Mouse (Mus musculus) liver, embryonic 12.5 days (tissue): ENCODE results near the gene Pum2. TPM values are rescaled to one million over a fixed set of nuclear protein-coding genes. Genes with fewer than 3 reads are reported as not detected.
"Not testable (repeated sequence)": the region's sequence is repeated elsewhere in the genome, so short reads cannot be mapped to it uniquely, and the experiment has no call there.

Experiments used
- ATAC-seq: fragments of 200-750 bp; cut with Nextera tagmentation; 2 replicates; pipeline ENCODE4 v1.8.0; 2017; ENCODE audit warnings: moderate number of reproducible peaks, mild to moderate bottlenecking, moderate library complexity
- H3K27ac ChIP-seq: fragments of 300-500 bp; sonication (generic); 2 replicates; pipeline ENCODE4 v1.5.1; 2016; ENCODE audit warnings: mild to moderate bottlenecking
- H3K27me3 ChIP-seq: fragments of 300-500 bp; sonication (generic); replicated peaks from 2 replicates; pipeline ENCODE4 v1.6.1; 2016; ENCODE audit warnings: mild to moderate bottlenecking, moderate library complexity
- H3K36me3 ChIP-seq: fragments of 300-500 bp; sonication (generic); 2 replicates; pipeline ENCODE4 v1.6.1; 2016; ENCODE audit warnings: mild to moderate bottlenecking, moderate library complexity
- H3K4me1 ChIP-seq: fragments of 300-500 bp; sonication (generic); 2 replicates; pipeline ENCODE4 v1.6.1; 2016
- H3K4me2 ChIP-seq: fragments of 300-500 bp; sonication (generic); 2 replicates; pipeline ENCODE4 v1.6.1; 2016; ENCODE audit warnings: mild to moderate bottlenecking, moderate library complexity
- H3K4me3 ChIP-seq: fragments of 300-500 bp; sonication (generic); 2 replicates; pipeline ENCODE4 v1.5.1; 2016; ENCODE audit warnings: mild to moderate bottlenecking, moderate library complexity
- H3K9ac ChIP-seq: fragments of 300-500 bp; sonication (generic); 2 replicates; pipeline ENCODE4 v1.6.1; 2016; ENCODE audit warnings: mild to moderate bottlenecking, moderate library complexity
- H3K9me3 ChIP-seq: fragments of 300-500 bp; sonication (generic); replicated peaks from 2 replicates; pipeline ENCODE4 v1.6.1; 2016; ENCODE audit warnings: mild to moderate bottlenecking, moderate library complexity
- WGBS: fragments of 180-500 bp; shearing (Covaris S2); methylation state at CpG from one replicate; pipeline ENCODE4 v1.1.7; 2016; ENCODE audit not compliant: insufficient replicate concordance; 5-methylcytosine and 5-hydroxymethylcytosine counted together
- polyA plus RNA-seq: library from polyadenylated mRNA; unstranded; fragments of >200 nt; fragmentation: Nextera tagmentation; extraction: Ambion mirVana; gene quantifications from 2 replicates; pipeline ENCODE4 v1.2.1, GENCODE M21; 2016

The Pum2 gene
- 26.5 and 26.7 TPM in 2 replicates for polyA plus RNA-seq

- under 1% methylated on average over 32 of the region's 41 CpGs for WGBS
- peak within 1 kb of the TSS; percentile 100 for H3K9ac ChIP-seq
- H3K27ac ChIP-seq, result peak within 1 kb of the TSS; percentile 94
- H3K36me3 ChIP-seq, result no peaks in the 10 kb centered on the region
- ATAC-seq, result peak; percentile 95
- no peaks in the 10 kb centered on the region for H3K27me3 ChIP-seq
- H3K4me2 ChIP-seq, result peak within 1 kb of the TSS; percentile 87
- H3K4me1 ChIP-seq, result peaks cover 35% of the 10 kb centered on the region
- H3K9me3 ChIP-seq, result no peaks in the 10 kb centered on the region
- H3K4me3 ChIP-seq, result peak within 1 kb of the TSS; percentile 98
These were observed at the start of gene Pum2 for GRCm38 (mm10) chr12:8673974-8674306. Pum2 (plus strand) TSS chr12:8674134.

DNA sequence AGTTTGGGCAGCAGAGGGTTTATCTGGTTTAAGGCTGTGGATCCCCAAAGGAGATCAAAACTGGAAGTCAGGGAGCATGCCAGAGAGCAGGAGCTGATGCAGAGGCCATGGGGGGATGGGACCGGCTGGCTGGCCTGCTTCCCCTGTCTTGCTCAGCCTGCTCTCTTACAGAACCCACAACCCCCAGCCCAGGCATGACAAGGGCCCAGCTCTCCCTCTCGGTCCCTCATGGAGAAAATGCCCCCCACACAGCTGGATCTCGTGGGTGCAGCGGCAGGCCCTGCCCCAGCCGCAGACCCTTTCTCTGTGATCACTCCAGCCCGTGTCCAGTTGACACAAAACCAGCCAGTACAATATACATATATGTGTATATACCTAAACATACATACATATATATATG lies 44.4 kb upstream of the Pum2 start:
- Histone ChIP-seq H3K27me3 (no peaks in the 10 kb centered on the region), H3K4me1 (no peaks in the 10 kb centered on the region), H3K9ac (no peak overlapping the region), H3K27ac (no peak overlapping the region), H3K9me3 (no peaks in the 10 kb centered on the region), H3K4me3 (no peak overlapping the region), H3K4me2 (no peak overlapping the region), H3K36me3 (no peaks in the 10 kb centered on the region)
- 97% methylated on average over 6 of the region's 6 CpGs for WGBS
- ATAC-seq, result no peak

DNA sequence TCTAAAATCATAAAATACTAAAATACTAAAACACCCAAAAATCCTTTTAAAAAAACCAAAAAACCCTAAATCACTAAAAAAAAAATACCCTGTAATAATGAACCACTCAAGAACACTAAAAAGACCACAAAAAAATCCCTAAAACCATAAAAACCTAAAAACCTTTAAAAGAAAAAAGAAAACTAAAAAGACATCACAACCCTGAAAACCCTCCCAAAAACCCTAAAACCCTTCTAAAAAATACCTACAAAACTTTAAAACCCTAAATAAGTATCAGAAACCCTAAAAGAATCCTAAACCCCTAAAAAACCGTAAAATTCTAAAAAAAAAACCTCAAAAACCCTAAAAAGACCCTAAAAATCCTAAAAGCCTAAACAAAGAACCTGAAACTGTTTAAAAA lies 42.2 kb upstream of the Pum2 start:
- no peak for ATAC-seq
- Histone ChIP-seq H3K9ac (no peak overlapping the region), H3K36me3 (no peaks in the 10 kb centered on the region), H3K27me3 (no peaks in the 10 kb centered on the region), H3K4me3 (no peak overlapping the region), H3K4me2 (no peak overlapping the region), H3K27ac (no peak overlapping the region), H3K4me1 (no peaks in the 10 kb centered on the region), H3K9me3 (no peaks in the 10 kb centered on the region)
- 87% methylated on average over 1 of the region's 1 CpGs for WGBS

DNA sequence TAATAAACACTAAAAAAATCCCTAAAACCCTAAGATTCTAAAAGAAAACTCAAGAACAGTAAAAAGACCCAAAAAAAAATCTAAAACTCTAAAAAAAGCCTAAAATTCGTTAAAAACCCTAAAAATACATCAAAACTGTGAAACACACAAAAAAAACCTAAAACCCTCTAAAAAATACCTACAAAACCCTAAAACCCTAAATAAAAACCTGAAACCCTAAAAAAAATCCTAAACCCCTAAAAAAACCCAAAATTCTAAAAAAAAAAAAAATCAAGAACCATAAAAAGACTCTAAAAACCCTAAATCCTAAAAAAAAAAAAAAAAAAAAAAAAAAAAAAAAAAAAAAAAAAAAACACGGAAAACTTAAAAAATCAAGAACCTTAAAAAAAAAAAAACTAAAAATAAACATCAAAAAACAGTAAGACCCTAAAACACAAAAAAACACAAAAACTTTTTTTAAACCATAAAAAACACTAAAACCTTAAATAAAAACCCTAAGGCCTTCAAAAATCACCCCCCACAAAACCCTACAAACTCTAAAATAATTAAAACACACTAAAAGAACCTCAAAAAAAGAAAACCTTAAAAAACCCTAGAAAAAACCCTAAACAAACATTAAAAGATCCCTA lies 41.1 kb upstream of the Pum2 start:
- Histone ChIP-seq H3K4me1 (no peaks in the 10 kb centered on the region), H3K36me3 (peaks cover 3% of the 10 kb centered on the region; the same call in 1 of the 2 replicates), H3K4me2 (no peak overlapping the region), H3K27ac (no peak overlapping the region), H3K9me3 (no peaks in the 10 kb centered on the region), H3K9ac (no peak overlapping the region), H3K4me3 (no peak overlapping the region), H3K27me3 (no peaks in the 10 kb centered on the region)
- 81% methylated on average over 2 of the region's 2 CpGs for WGBS
- no peak for ATAC-seq

DNA sequence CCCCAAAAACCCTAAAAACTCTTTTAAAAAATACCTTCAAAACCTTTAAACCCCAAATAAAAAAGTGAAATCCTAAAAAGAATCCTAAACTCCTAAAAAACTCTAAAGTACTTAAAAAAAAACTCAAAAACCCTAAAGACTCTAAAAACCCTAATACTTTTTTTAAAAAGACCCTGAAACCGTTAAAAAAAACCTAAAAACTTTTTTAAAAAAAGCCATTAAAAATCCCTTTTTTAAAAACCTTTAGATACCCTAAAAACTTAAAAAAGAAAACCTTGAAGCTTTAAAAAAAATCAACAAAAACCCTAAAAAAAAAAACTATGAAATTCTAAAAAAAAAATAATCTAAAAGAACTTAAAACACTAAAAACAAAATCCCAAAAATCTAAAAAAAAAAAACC lies 39.6 kb upstream of the Pum2 start:
- H3K4me3 ChIP-seq, result no peak overlapping the region
- no peak overlapping the region for H3K4me2 ChIP-seq
- H3K36me3 ChIP-seq, result peaks cover 3% of the 10 kb centered on the region; the same call in 1 of the 2 replicates
- H3K27ac ChIP-seq, result no peak overlapping the region
- H3K9ac ChIP-seq, result no peak overlapping the region
- WGBS, result 89% methylated on average over 1 of the region's 1 CpGs
- no peaks in the 10 kb centered on the region for H3K9me3 ChIP-seq
- H3K4me1 ChIP-seq, result peaks cover 5% of the 10 kb centered on the region
- H3K27me3 ChIP-seq, result no peaks in the 10 kb centered on the region
- ATAC-seq, result no peak

DNA sequence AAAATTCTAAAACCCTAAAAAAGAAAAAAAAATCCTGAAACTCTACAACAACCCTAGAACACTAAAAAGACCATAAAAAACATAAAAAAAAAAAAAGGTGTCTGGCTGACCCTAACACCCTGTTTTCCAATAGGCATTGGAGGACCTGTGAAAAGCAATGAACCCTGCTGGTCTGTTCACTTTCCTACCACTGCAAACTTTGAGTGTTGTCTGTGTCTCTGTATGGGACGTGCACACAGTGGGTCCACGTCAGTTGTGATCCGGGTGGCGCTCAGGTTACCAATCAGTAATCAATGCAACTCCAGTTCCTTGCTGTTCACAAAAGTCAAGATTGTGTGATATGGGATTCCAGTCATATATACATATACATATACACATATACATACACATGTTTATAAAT lies 38.4 kb upstream of the Pum2 start:
- H3K9ac ChIP-seq, result no peak overlapping the region
- H3K27me3 ChIP-seq, result no peaks in the 10 kb centered on the region
- no peak for ATAC-seq
- no peak overlapping the region for H3K4me3 ChIP-seq
- H3K4me1 ChIP-seq, result peaks cover 11% of the 10 kb centered on the region
- WGBS, result 95% methylated on average over 4 of the region's 4 CpGs
- H3K27ac ChIP-seq, result no peak overlapping the region
- H3K9me3 ChIP-seq, result no peaks in the 10 kb centered on the region
- peaks cover 3% of the 10 kb centered on the region; the same call in 1 of the 2 replicates for H3K36me3 ChIP-seq
- no peak overlapping the region for H3K4me2 ChIP-seq

DNA sequence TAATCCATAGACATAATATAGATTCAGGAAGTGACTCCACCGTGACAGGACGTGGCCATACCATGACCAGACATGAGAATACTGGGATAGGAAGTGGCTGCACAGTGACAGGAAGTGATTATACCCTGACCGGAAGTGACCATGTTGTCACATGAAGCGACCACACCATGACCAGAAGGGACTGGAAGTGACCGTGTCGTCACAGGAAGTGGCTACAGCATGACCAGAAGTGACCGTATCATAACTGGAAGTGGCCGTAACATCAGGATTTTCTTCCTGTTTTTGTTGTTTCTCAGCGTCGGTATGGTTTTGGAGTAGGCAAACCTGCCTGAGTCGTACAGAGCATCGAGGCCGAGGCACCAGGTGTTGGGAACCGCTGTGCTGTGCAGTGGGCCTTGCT lies 37.0 kb upstream of the Pum2 start:
- no peak overlapping the region for H3K4me2 ChIP-seq
- WGBS, result 72% methylated on average over 14 of the region's 14 CpGs

DNA sequence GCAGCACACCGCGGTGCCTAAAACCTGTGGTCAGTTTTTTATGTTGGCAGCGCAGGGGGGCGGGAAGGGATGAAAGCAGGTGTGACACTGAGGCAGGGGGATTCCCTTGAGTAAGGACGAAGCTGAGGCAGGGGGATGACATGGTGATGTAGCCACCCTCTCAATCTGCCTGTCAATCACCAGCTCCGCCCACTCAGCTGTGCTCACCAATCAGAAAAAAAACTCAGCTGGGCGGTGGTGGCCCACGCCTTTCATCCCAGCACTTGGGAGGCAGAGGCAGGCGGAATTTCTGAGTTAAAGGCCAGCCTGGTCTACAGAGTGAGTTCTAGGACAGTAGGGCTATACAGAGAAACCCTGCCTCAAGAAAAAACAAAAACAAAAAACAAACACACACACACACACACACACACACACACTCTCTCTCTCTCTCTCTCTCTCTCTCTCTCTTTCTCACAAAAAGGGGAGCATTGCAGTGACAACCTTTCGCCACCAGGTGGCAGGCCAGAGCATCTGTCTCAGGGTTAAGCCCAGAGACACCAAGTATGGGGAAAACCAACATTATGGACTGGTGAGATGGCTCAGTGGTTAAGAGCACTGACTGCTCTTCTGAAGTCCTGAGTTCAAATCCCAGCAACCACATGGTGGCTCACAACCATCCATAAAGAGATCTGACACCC lies 35.4 kb upstream of the Pum2 start:
- not testable (repeated sequence) for H3K27me3 ChIP-seq, H3K9ac ChIP-seq, H3K36me3 ChIP-seq, H3K9me3 ChIP-seq
- H3K27ac ChIP-seq, result 0 out of 2 replicates have a peak overlapping the region, but pooled peaks have one; percentile 10
- H3K4me2 ChIP-seq, result peak overlapping the region; percentile 39
- peaks cover 13% of the 10 kb centered on the region for H3K4me1 ChIP-seq
- ATAC-seq, result peak; percentile 26
- H3K4me3 ChIP-seq, result peak overlapping the region; percentile 7; the same call in 1 of the 2 replicates
- WGBS, result 62% methylated on average over 10 of the region's 10 CpGs

More for the DNA sequence above, 37.0 kb upstream of the Pum2 start:
- H3K27me3 ChIP-seq, result no peaks in the 10 kb centered on the region
- H3K4me1 ChIP-seq, result peaks cover 13% of the 10 kb centered on the region
- ATAC-seq, result no peak
- peaks cover 3% of the 10 kb centered on the region; the same call in 1 of the 2 replicates for H3K36me3 ChIP-seq
- H3K4me3 ChIP-seq, result no peak overlapping the region
- H3K9ac ChIP-seq, result no peak overlapping the region
- H3K27ac ChIP-seq, result no peak overlapping the region
- no peaks in the 10 kb centered on the region for H3K9me3 ChIP-seq

GRCm38 (mm10) chr12:8640186-8640585 lies 33.7 kb upstream of the Pum2 start:
- 5% methylated on average over 2 of the region's 2 CpGs for WGBS
- peak overlapping the region; percentile 61 for H3K9ac ChIP-seq

DNA sequence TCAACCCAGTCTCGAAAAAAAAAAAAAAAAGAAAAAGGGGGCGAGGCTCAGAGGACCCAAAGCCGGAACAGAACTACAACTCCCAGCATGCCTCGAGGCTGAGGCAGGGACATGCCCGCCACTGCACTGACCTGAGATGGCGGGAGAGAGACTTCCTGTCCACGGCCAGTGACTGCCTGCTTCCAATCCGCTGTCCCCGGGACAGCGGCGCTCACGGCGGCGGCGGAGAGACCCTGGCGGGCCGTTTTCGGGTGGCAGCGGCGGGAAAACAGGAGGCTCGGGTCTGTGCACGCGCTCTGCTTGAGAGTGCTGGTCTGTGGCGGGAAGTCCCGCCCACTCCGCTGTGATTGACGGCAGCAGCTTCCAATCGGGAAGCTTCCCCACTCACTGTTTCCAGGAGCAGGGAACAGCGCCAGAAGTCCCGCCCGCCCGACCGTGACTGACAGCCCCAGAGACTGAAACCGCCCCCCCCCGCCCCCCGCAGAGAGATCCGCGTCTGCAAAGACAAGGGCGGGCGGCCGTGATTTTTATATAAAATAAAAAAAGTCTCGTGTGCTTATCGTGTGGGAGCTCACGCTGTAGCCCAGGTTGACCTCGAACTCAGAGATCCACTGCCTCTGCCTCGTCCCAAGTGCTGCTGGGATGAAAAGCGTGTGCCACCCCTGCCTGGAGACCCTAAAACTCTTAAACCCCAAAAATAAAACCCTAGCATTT lies 33.1 kb upstream of the Pum2 start:
- peak; percentile 95 for ATAC-seq
- no peaks in the 10 kb centered on the region for H3K9me3 ChIP-seq
- peaks cover 13% of the 10 kb centered on the region for H3K4me1 ChIP-seq
- H3K9ac ChIP-seq, result peak overlapping the region; percentile 88
- WGBS, result under 1% methylated on average over 46 of the region's 47 CpGs
- H3K36me3 ChIP-seq, result peaks cover 3% of the 10 kb centered on the region; the same call in 1 of the 2 replicates
- peak overlapping the region; percentile 89 for H3K27ac ChIP-seq
- H3K27me3 ChIP-seq, result no peaks in the 10 kb centered on the region
- H3K4me2 ChIP-seq, result peak overlapping the region; percentile 75
- H3K4me3 ChIP-seq, result peak overlapping the region; percentile 89

More at GRCm38 (mm10) chr12:8640186-8640585, 33.7 kb upstream of the Pum2 start:
- Histone ChIP-seq H3K4me1 (peaks cover 13% of the 10 kb centered on the region), H3K4me3 (peak overlapping the region; percentile 89), H3K4me2 (peak overlapping the region; percentile 75)
- not testable (repeated sequence) for H3K27ac ChIP-seq, ATAC-seq, H3K27me3 ChIP-seq, H3K36me3 ChIP-seq, H3K9me3 ChIP-seq

DNA sequence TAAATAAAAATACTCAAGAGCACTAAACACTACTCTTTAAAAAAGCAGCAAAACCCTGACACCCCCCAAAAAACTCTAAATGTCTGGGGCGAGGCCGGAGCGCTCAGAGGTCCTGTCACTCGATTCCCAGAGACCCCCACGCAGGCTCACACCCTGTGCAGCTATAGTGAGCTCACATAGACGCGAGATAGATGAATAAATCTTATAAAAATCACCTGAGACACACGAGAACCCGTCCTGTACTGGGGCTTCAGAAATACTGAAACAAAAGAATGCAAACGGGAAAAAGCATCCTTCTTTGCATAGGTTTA lies 32.6 kb upstream of the Pum2 start:
- no peak overlapping the region; the same call in 1 of the 2 replicates for H3K27ac ChIP-seq
- peak overlapping the region; percentile 88 for H3K9ac ChIP-seq
- no peak for ATAC-seq
- H3K9me3 ChIP-seq, result no peaks in the 10 kb centered on the region
- H3K4me1 ChIP-seq, result peaks cover 13% of the 10 kb centered on the region
- H3K4me3 ChIP-seq, result peak overlapping the region; percentile 89
- H3K36me3 ChIP-seq, result peaks cover 3% of the 10 kb centered on the region; the same call in 1 of the 2 replicates
- H3K4me2 ChIP-seq, result peak overlapping the region; percentile 75
- WGBS, result 13% methylated on average over 10 of the region's 10 CpGs
- H3K27me3 ChIP-seq, result no peaks in the 10 kb centered on the region

- not testable (repeated sequence) for H3K36me3 ChIP-seq, H3K27me3 ChIP-seq, H3K9me3 ChIP-seq, H3K9ac ChIP-seq, H3K27ac ChIP-seq, H3K4me3 ChIP-seq
- H3K4me1 ChIP-seq, result peaks cover 22% of the 10 kb centered on the region
- H3K4me2 ChIP-seq, result peak overlapping the region; percentile 12; the same call in 1 of the 2 replicates
- 30% methylated on average over 8 of the region's 8 CpGs for whole genome bisulfite sequencing
- peak; percentile 78 for ATAC-seq
These were observed 25.7 kb upstream of the Pum2 start for GRCm38 (mm10) chr12:8648211-8648610.
